Mouse (Mus musculus) stomach, postnatal 0 days (tissue): ENCODE data around the gene Isg15. TPM values are rescaled to one million over a fixed set of nuclear protein-coding genes. Genes with fewer than 3 reads are reported as not detected.

Experiments
- ATAC-seq: fragments of 200-750 bp; cut with Nextera tagmentation; 2 replicates; pipeline ENCODE4 v1.8.0; 2017; ENCODE audit not compliant: low FRiP score, low TSS enrichment
- DNase-seq: peaks from one replicate; pipeline ENCODE4 v3.0.0-alpha.2; 2016; ENCODE audit warnings: low spot score
- H3K27ac ChIP-seq: fragments of 300-500 bp; sonication (generic); replicated peaks from 2 replicates; pipeline ENCODE4 v1.5.1; 2014; ENCODE audit warnings: mild to moderate bottlenecking, control low read depth
- H3K27me3 ChIP-seq: fragments of 300-500 bp; sonication (generic); 2 replicates; pipeline ENCODE4 v1.6.1; 2014; ENCODE audit warnings: low read length; ENCODE audit not compliant: control insufficient read depth, insufficient read depth
- H3K36me3 ChIP-seq: fragments of 300-500 bp; sonication (generic); 2 replicates; pipeline ENCODE4 v1.6.1; 2014; ENCODE audit warnings: low read length, mixed read lengths; ENCODE audit not compliant: control insufficient read depth, insufficient read depth
- H3K4me1 ChIP-seq: fragments of 300-500 bp; sonication (generic); replicated peaks from 2 replicates; pipeline ENCODE4 v1.6.1; 2014; ENCODE audit warnings: antibody characterized with exemption; ENCODE audit not compliant: control insufficient read depth, insufficient read depth
- H3K4me2 ChIP-seq: fragments of 300-500 bp; sonication (generic); replicated peaks from 2 replicates; pipeline ENCODE4 v1.6.1; 2014; ENCODE audit warnings: low read depth, mild to moderate bottlenecking, control low read depth, moderate library complexity
- H3K4me3 ChIP-seq: fragments of 300-500 bp; sonication (generic); 2 replicates; pipeline ENCODE4 v1.5.1; 2014; ENCODE audit warnings: low read depth, low read length, control low read depth
- H3K9ac ChIP-seq: fragments of 300-500 bp; sonication (generic); 2 replicates; pipeline ENCODE4 v1.6.1; 2014; ENCODE audit warnings: mild to moderate bottlenecking, low read length, control low read depth, mixed read lengths
- H3K9me3 ChIP-seq: fragments of 300-500 bp; sonication (generic); 2 replicates; pipeline ENCODE4 v1.6.1; 2016; ENCODE audit warnings: low read length; ENCODE audit not compliant: control insufficient read depth
- CTCF ChIP-seq: IDR thresholded peaks from 2 replicates; pipeline ENCODE4 v1.5.1; 2016; ENCODE audit warnings: antibody characterized with exemption, low read depth, mild to moderate bottlenecking, moderate library complexity
- EP300 ChIP-seq: optimal IDR thresholded peaks from 2 replicates; pipeline ENCODE3; 2016; ENCODE audit warnings: antibody characterized with exemption
- WGBS: fragments of 180-500 bp; shearing (Covaris S2); extraction: QIAGEN DNeasy Blood & Tissue Kit; methylation state at CpG from one replicate; pipeline ENCODE4 v1.1.7; 2014; 5-methylcytosine and 5-hydroxymethylcytosine counted together
- polyA plus RNA-seq: library from polyadenylated mRNA; unstranded; fragments of >200 nt; fragmentation: Nextera tagmentation; extraction: Ambion mirVana; gene quantifications from 2 replicates; pipeline ENCODE4 v1.2.1, GENCODE M21; 2015

Gene Isg15
- polyA plus RNA-seq, 1 experiment from 2014 or later, result 4.1 TPM

DNA sequence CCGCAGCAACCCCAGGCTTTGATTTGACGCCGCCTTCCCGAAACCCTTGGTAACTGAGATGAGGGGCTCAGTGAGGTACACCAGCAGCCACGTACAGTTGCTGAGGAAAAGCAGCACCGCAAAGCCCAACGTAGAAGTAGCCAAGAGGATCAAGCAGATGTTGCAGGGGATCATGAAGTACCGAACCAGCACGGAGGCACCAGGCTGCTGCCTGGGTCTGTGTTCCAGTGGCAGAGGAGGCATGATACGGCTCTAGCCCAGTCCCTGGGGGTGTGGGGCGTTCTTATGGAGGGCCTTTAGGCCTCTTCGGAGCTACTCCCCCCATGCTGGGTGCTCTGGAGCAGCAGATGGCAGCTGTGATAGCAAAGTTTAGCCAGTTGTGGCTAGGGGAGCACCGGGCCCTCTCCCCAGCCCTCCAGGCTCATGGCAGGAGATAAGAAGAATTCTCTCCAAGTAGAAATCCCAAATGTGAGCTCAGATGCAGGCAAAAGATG, 15.1 kb downstream of the Isg15 start:
- ATAC-seq (no peak), DNase-seq (no peak)
- WGBS, result 86% methylated on average over 13 of the region's 13 CpGs
- Histone ChIP-seq H3K36me3 (no peaks in the 10 kb centered on the region), H3K27ac (no peak overlapping the region), H3K4me1 (no peaks in the 10 kb centered on the region), H3K4me2 (no peak overlapping the region; the same call in 1 of the 2 replicates), H3K9ac (peak overlapping the region; percentile 8; the same call in 1 of the 2 replicates), H3K9me3 (no peaks in the 10 kb centered on the region), H3K27me3 (no peaks in the 10 kb centered on the region), H3K4me3 (no peak overlapping the region)
- TF ChIP-seq CTCF, result no peak
- TF ChIP-seq EP300, result no peak

DNA sequence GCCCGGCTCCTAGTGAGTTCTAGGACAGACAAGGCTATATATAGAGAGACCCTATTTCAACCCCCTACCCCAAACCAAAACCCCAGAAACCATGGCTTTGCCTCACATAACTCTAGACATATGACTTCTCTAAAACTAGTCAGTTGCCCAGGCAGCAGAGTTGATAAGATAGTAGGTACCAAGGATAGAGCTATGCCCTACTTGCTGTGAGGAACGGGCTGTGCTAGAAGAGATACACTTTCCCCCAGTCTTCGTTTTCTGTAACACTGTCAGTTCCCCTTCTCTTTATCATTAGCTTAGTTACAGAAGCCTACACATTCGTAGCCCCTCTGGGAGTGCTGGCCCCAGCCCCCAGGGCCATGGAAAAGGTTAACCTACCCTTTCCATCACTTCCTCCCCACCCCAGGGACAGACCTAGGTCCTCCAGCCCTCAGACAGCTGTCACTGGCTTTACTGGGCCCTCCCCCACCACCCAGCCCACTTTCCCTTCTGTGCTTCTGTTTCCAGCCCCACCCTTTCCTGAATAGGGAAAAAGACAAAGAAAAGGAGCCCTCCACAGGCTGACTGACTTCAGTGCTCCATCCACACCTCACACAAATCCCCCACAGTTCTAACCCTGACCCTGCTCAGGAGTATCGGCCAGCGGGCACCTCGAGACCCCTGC, 16.2 kb downstream of the Isg15 start:
- Histone ChIP-seq H3K4me3 (no peak overlapping the region), H3K27me3 (no peaks in the 10 kb centered on the region), H3K9me3 (no peaks in the 10 kb centered on the region), H3K4me2 (no peak overlapping the region), H3K4me1 (no peaks in the 10 kb centered on the region), H3K27ac (no peak overlapping the region), H3K36me3 (no peaks in the 10 kb centered on the region), H3K9ac (no peak overlapping the region)
- 82% methylated on average over 7 of the region's 7 CpGs for WGBS
- ATAC-seq (no peak), DNase-seq (no peak)
- no peak for TF ChIP-seq EP300
- no peak for TF ChIP-seq CTCF

DNA sequence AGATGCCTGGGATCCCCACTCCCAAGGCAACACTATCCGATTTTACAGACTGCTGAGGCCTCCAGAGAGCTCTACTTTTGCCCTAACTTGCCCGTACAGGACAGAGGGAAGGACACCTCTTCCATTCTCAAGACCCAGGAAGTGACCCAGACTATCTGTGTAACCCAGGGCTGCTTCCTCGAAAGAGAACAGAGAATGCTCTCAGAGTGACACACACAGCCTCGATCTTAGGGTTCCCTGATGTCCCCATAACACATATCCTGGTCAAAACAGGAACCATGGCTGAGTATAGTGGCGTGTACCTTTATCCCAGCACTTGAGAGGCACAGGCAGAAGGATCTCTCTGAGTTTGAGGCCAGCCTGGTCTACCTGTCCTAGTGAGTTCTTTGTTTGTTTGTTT, 16.9 kb downstream of the Isg15 start:
- H3K4me1 ChIP-seq, result no peaks in the 10 kb centered on the region
- 80% methylated on average over 5 of the region's 5 CpGs for WGBS
- no peak for TF ChIP-seq CTCF
- TF ChIP-seq EP300, result no peak

DNA sequence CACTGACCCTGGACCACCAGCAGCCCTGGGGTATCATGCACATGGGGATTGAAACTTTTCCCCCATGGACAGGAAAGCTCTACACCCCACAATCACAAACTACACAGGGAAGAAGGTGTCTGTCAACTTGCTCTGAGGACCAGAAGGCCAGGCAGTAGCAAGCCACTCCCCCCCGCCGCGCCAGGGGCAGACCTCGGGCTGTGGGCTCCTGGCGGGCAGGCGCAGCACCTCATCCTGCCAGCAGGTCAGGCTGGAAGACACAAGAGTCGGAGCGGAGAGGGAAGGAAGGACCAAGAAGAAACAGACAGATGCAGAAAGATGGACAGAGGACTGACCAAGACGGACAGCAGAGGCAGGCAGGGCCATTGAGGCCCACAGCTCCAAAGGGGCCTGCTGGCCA, 23.0 kb downstream of the Isg15 start:
- no peaks in the 10 kb centered on the region for H3K27me3 ChIP-seq
- no peaks in the 10 kb centered on the region for H3K9me3 ChIP-seq
- 89% methylated on average over 9 of the region's 9 CpGs for WGBS
- H3K9ac ChIP-seq, result no peak overlapping the region
- DNase-seq (no peak), ATAC-seq (no peak)
- TF ChIP-seq EP300 (no peak), CTCF (no peak)
- H3K36me3 ChIP-seq, result peaks cover 26% of the 10 kb centered on the region
- H3K27ac ChIP-seq, result no peak overlapping the region
- no peaks in the 10 kb centered on the region for H3K4me1 ChIP-seq
- no peak overlapping the region for H3K4me2 ChIP-seq
- H3K4me3 ChIP-seq, result no peak overlapping the region

More for the DNA sequence above, 16.9 kb downstream of the Isg15 start:
- no peak overlapping the region for H3K4me3 ChIP-seq
- ATAC-seq, result no peak
- 0 out of 2 replicates have a peak, but pooled peaks cover 3% of the 10 kb centered on the region for H3K36me3 ChIP-seq
- H3K9ac ChIP-seq, result no peak overlapping the region
- no peak overlapping the region for H3K4me2 ChIP-seq
- no peak overlapping the region for H3K27ac ChIP-seq
- no peaks in the 10 kb centered on the region for H3K27me3 ChIP-seq
- no peak for DNase-seq
- no peaks in the 10 kb centered on the region for H3K9me3 ChIP-seq

DNA sequence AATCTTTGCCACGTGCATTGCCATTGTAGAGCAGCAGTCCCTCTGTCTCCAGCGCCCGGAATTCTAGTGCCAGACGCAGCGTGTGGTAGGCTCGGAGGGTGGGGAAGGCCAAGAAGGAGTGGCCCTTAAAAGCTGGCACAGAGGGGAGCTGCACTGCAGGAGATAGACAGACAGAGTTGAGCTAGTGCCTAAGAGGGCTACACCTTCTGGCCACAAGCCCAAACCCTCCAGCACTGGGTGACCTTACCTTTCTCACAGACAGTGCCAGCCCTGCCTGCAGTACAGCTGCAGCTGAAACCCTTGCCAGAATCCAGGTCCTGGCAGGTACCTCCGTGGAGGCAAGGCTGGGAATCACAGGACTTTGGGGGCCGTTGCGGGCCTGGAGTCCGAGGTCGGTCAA, 28.8 kb downstream of the Isg15 start:
- no peak overlapping the region for H3K9ac ChIP-seq
- peaks cover 50% of the 10 kb centered on the region for H3K36me3 ChIP-seq
- H3K4me1 ChIP-seq, result no peaks in the 10 kb centered on the region
- no peaks in the 10 kb centered on the region for H3K9me3 ChIP-seq
- no peak overlapping the region for H3K4me3 ChIP-seq
- ATAC-seq, result no peak
- H3K4me2 ChIP-seq, result no peak overlapping the region
- H3K27ac ChIP-seq, result no peak overlapping the region
- WGBS, result 89% methylated on average over 11 of the region's 11 CpGs
- DNase-seq, result no peak
- no peak for TF ChIP-seq EP300
- no peak for TF ChIP-seq CTCF
- H3K27me3 ChIP-seq, result no peaks in the 10 kb centered on the region

DNA sequence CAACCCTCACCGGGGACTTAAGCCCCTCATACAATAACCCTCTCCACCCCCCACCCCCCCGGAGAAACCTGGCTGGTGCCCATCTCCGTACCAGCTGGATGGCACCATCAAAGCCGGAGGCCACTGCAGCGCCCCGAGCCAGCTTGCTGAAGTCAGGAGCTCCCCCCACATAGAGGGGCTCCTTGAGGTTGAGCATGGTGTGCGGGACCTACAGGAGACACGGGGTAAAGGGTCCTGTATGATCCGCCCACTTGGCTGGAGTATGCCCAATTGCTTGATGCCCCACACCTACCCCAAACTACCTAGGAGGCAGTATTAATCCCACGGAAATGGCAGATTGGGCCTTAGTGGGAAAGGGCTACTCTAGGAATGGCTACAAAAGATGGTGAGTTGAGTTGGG, 31.5 kb downstream of the Isg15 start:
- TF ChIP-seq EP300, result no peak
- Histone ChIP-seq H3K9ac (no peak overlapping the region), H3K27ac (no peak overlapping the region), H3K4me3 (no peak overlapping the region), H3K4me2 (no peak overlapping the region), H3K4me1 (no peaks in the 10 kb centered on the region), H3K36me3 (peaks cover 46% of the 10 kb centered on the region), H3K9me3 (no peaks in the 10 kb centered on the region), H3K27me3 (no peaks in the 10 kb centered on the region)
- ATAC-seq (no peak), DNase-seq (no peak)
- WGBS, result 94% methylated on average over 10 of the region's 10 CpGs
